Mouse (Mus musculus): ENCODE results near the gene Fen1. TPM values are rescaled to one million over a fixed set of nuclear protein-coding genes. Genes with fewer than 3 reads are reported as not detected.

The Fen1 gene
- polyA plus RNA-seq, 1 experiment = 18.8 TPM

- peaks cover 54% of the 10 kb centered on the region for H3K4me1 ChIP-seq
- no peak overlapping the region for H3K4me3 ChIP-seq (replicated peaks)
- H3K27me3 ChIP-seq (replicated peaks) = no peaks in the 10 kb centered on the region
- H3K36me3 ChIP-seq (replicated peaks; ENCODE audit: low read length) = peaks cover 86% of the 10 kb centered on the region
- TF ChIP-seq GATA1 (IDR thresholded peaks at IDR 0.05; ENCODE audit: borderline replicate concordance, low read length) = no peak
- no peak for TF ChIP-seq FLI1 (IDR thresholded peaks at IDR 0.05; ENCODE audit: low read length)
- no peaks in the 10 kb centered on the region for H3K9me3 ChIP-seq
These were observed 6.8 kb downstream of the Fen1 start for GRCm38 (mm10) chr19:10197130-10197529.

- no peaks in the 10 kb centered on the region for H3K27me3 ChIP-seq (replicated peaks)
- no peaks in the 10 kb centered on the region for H3K9me3 ChIP-seq
- H3K4me1 ChIP-seq = peaks cover 56% of the 10 kb centered on the region
- H3K4me3 ChIP-seq (replicated peaks) = no peak overlapping the region
- TF ChIP-seq GATA1 (IDR thresholded peaks at IDR 0.05; ENCODE audit: borderline replicate concordance, low read length) (no peak), FLI1 (IDR thresholded peaks at IDR 0.05; ENCODE audit: low read length) (no peak)
- H3K36me3 ChIP-seq (replicated peaks; ENCODE audit: low read length) = peaks cover 90% of the 10 kb centered on the region
These were observed 8.7 kb downstream of the Fen1 start for GRCm38 (mm10) chr19:10195252-10195651.

- no peaks in the 10 kb centered on the region for H3K9me3 ChIP-seq
- peaks cover 90% of the 10 kb centered on the region for H3K36me3 ChIP-seq (replicated peaks; ENCODE audit: low read length)
- H3K27me3 ChIP-seq (replicated peaks) = no peaks in the 10 kb centered on the region
- H3K4me1 ChIP-seq = peaks cover 62% of the 10 kb centered on the region
- H3K4me3 ChIP-seq (replicated peaks) = no peak overlapping the region
- TF ChIP-seq FLI1 (IDR thresholded peaks at IDR 0.05; ENCODE audit: low read length) = no peak
- TF ChIP-seq GATA1 (IDR thresholded peaks at IDR 0.05; ENCODE audit: borderline replicate concordance, low read length) = no peak
These were observed 9.6 kb downstream of the Fen1 start for GRCm38 (mm10) chr19:10194337-10194736.

GRCm38 (mm10) chr19:10191326-10191725 is 12.6 kb downstream of the Fen1 start:
- peaks cover 100% of the 10 kb centered on the region for H3K36me3 ChIP-seq (replicated peaks; ENCODE audit: low read length)

GRCm38 (mm10) chr19:10190796-10191195 is 13.2 kb downstream of the Fen1 start:
- Histone ChIP-seq H3K36me3 (replicated peaks; ENCODE audit: low read length) (peaks cover 100% of the 10 kb centered on the region), H3K27me3 (replicated peaks) (no peaks in the 10 kb centered on the region), H3K4me1 (peaks cover 81% of the 10 kb centered on the region), H3K9me3 (no peaks in the 10 kb centered on the region), H3K4me3 (replicated peaks) (no peak overlapping the region)
- TF ChIP-seq FLI1 (IDR thresholded peaks at IDR 0.05; ENCODE audit: low read length) = no peak
- TF ChIP-seq GATA1 (IDR thresholded peaks at IDR 0.05; ENCODE audit: borderline replicate concordance, low read length) = no peak

More at GRCm38 (mm10) chr19:10191326-10191725, 12.6 kb downstream of the Fen1 start:
- Histone ChIP-seq H3K9me3 (no peaks in the 10 kb centered on the region), H3K4me1 (peaks cover 79% of the 10 kb centered on the region), H3K27me3 (replicated peaks) (no peaks in the 10 kb centered on the region), H3K4me3 (replicated peaks) (no peak overlapping the region)
- TF ChIP-seq GATA1 (IDR thresholded peaks at IDR 0.05; ENCODE audit: borderline replicate concordance, low read length) (no peak), FLI1 (IDR thresholded peaks at IDR 0.05; ENCODE audit: low read length) (no peak)

- H3K27me3 ChIP-seq (replicated peaks) = no peaks in the 10 kb centered on the region
- no peak for TF ChIP-seq GATA1 (IDR thresholded peaks at IDR 0.05; ENCODE audit: borderline replicate concordance, low read length)
- no peak for TF ChIP-seq FLI1 (IDR thresholded peaks at IDR 0.05; ENCODE audit: low read length)
- peaks cover 90% of the 10 kb centered on the region for H3K4me1 ChIP-seq
- no peak overlapping the region for H3K4me3 ChIP-seq (replicated peaks)
- peaks cover 100% of the 10 kb centered on the region for H3K36me3 ChIP-seq (replicated peaks; ENCODE audit: low read length)
- H3K9me3 ChIP-seq = no peaks in the 10 kb centered on the region
These were observed 14.0 kb downstream of the Fen1 start for GRCm38 (mm10) chr19:10189940-10190339.

GRCm38 (mm10) chr19:10189022-10189421 is 14.9 kb downstream of the Fen1 start:
- Histone ChIP-seq H3K4me1 (peaks cover 92% of the 10 kb centered on the region), H3K36me3 (replicated peaks; ENCODE audit: low read length) (peaks cover 99% of the 10 kb centered on the region)

GRCm38 (mm10) chr19:10188281-10188811 is 15.6 kb downstream of the Fen1 start:
- peaks cover 93% of the 10 kb centered on the region for H3K36me3 ChIP-seq (replicated peaks; ENCODE audit: low read length)
- no peak for TF ChIP-seq FLI1 (IDR thresholded peaks at IDR 0.05; ENCODE audit: low read length)
- TF ChIP-seq GATA1 (IDR thresholded peaks at IDR 0.05; ENCODE audit: borderline replicate concordance, low read length) = no peak
- no peaks in the 10 kb centered on the region for H3K9me3 ChIP-seq
- H3K4me1 ChIP-seq = peaks cover 95% of the 10 kb centered on the region
- no peaks in the 10 kb centered on the region for H3K27me3 ChIP-seq (replicated peaks)
- no peak overlapping the region for H3K4me3 ChIP-seq (replicated peaks)

More at GRCm38 (mm10) chr19:10189022-10189421, 14.9 kb downstream of the Fen1 start:
- TF ChIP-seq GATA1 (IDR thresholded peaks at IDR 0.05; ENCODE audit: borderline replicate concordance, low read length) = no peak
- no peak for TF ChIP-seq FLI1 (IDR thresholded peaks at IDR 0.05; ENCODE audit: low read length)
- no peaks in the 10 kb centered on the region for H3K27me3 ChIP-seq (replicated peaks)
- no peaks in the 10 kb centered on the region for H3K9me3 ChIP-seq
- H3K4me3 ChIP-seq (replicated peaks) = no peak overlapping the region

GRCm38 (mm10) chr19:10186569-10186968 is 17.4 kb downstream of the Fen1 start:
- no peaks in the 10 kb centered on the region for H3K27me3 ChIP-seq (replicated peaks)
- no peaks in the 10 kb centered on the region for H3K9me3 ChIP-seq
- peaks cover 75% of the 10 kb centered on the region for H3K36me3 ChIP-seq (replicated peaks; ENCODE audit: low read length)
- peak overlapping the region; percentile 46 for H3K4me3 ChIP-seq (replicated peaks)
- peaks cover 92% of the 10 kb centered on the region for H3K4me1 ChIP-seq
- TF ChIP-seq FLI1 (IDR thresholded peaks at IDR 0.05; ENCODE audit: low read length) = no peak
- TF ChIP-seq GATA1 (IDR thresholded peaks at IDR 0.05; ENCODE audit: borderline replicate concordance, low read length) = no peak

- H3K27me3 ChIP-seq (replicated peaks) = no peaks in the 10 kb centered on the region
- H3K4me3 ChIP-seq (replicated peaks) = no peak overlapping the region
- peaks cover 68% of the 10 kb centered on the region for H3K36me3 ChIP-seq (replicated peaks; ENCODE audit: low read length)
- no peaks in the 10 kb centered on the region for H3K9me3 ChIP-seq
- TF ChIP-seq GATA1 (IDR thresholded peaks at IDR 0.05; ENCODE audit: borderline replicate concordance, low read length) (no peak), FLI1 (IDR thresholded peaks at IDR 0.05; ENCODE audit: low read length) (no peak)
- H3K4me1 ChIP-seq = peaks cover 89% of the 10 kb centered on the region
These were observed 18.1 kb downstream of the Fen1 start for GRCm38 (mm10) chr19:10185876-10186275.
